21 mouse cellular contexts compared by ENCODE assay signal in genomic region chr5:27641876-27642275, GRCm38 (mm10).
"Had no signal": no experiment of that assay in that cellular context is flagged by ENCODE, and none has a peak within 500 bp of the region (broad histone marks: within the 10 kb centered on the region; RNA-seq: fewer than 3 reads in every experiment).

No protein-coding gene starts in this region.

- H3K9ac ChIP-seq: liver, embryonic 13.5 days; liver, embryonic 15.5 days; liver, postnatal 0 days; lung, embryonic 15.5 days; midbrain, embryonic 12.5 days; neural tube, embryonic 13.5 days; neural tube, embryonic 15.5 days had no signal

- H3K4me3 ChIP-seq: liver, embryonic 13.5 days; liver, embryonic 15.5 days; lung, embryonic 15.5 days; midbrain, embryonic 10.5 days; midbrain, embryonic 12.5 days; myocyte; neural tube, embryonic 13.5 days; neural tube, embryonic 15.5 days had no signal

- ATAC-seq: liver, postnatal 0 days; lung, postnatal 0 days; midbrain, embryonic 16.5 days had no signal

- DNase-seq: liver, embryonic 13.5 days; liver, postnatal 0 days; lung, adult 2 months; lung, postnatal 4 days; midbrain, embryonic 14.5 days; retina, postnatal 1 day; right cerebral cortex, postnatal 14 days; right cerebral cortex, postnatal 4 days; spleen, adult 18-20 months; thymus, adult 2 months; thymus, postnatal 25 days; thymus, postnatal 4 days had no signal

- H3K4me1 ChIP-seq: liver, embryonic 13.5 days; liver, embryonic 15.5 days; lung, embryonic 15.5 days; midbrain, embryonic 10.5 days; midbrain, embryonic 12.5 days; neural tube, embryonic 13.5 days; neural tube, embryonic 15.5 days had no signal

- H3K4me2 ChIP-seq: liver, embryonic 13.5 days; liver, embryonic 15.5 days; lung, embryonic 15.5 days; midbrain, embryonic 12.5 days; neural tube, embryonic 13.5 days; neural tube, embryonic 15.5 days had no signal

- H3K27ac ChIP-seq: liver, embryonic 13.5 days; liver, embryonic 15.5 days; lung, embryonic 15.5 days; midbrain, embryonic 10.5 days; midbrain, embryonic 12.5 days; neural tube, embryonic 13.5 days; neural tube, embryonic 15.5 days had no signal

- H3K36me3 ChIP-seq: liver, embryonic 13.5 days; liver, embryonic 15.5 days; lung, embryonic 15.5 days; midbrain, embryonic 10.5 days; midbrain, embryonic 12.5 days had no signal

- H3K27me3 ChIP-seq: liver, embryonic 13.5 days; liver, embryonic 15.5 days; lung, embryonic 15.5 days; midbrain, embryonic 12.5 days; neural tube, embryonic 13.5 days; neural tube, embryonic 15.5 days had no signal

- H3K9me3 ChIP-seq: liver, embryonic 13.5 days; liver, embryonic 15.5 days; lung, embryonic 15.5 days; midbrain, embryonic 10.5 days; midbrain, embryonic 12.5 days; neural tube, embryonic 13.5 days; neural tube, embryonic 15.5 days had no signal
